Mouse (Mus musculus) liver, postnatal 0 days (tissue): ENCODE results near the gene Ndufb8. TPM values are rescaled to one million over a fixed set of nuclear protein-coding genes. Genes with fewer than 3 reads are reported as not detected.
A peak's percentile ranks its signal among the peaks of the same experiment; 100 is the strongest.

ENCODE experiments used
- ATAC-seq: fragments of 200-750 bp; cut with Nextera tagmentation; 2 replicates; pipeline ENCODE4 v1.8.0; 2017; ENCODE audit warnings: mild to moderate bottlenecking, moderate library complexity
- DNase-seq: peaks from one replicate; pipeline ENCODE4 v3.0.0-alpha.2; 2016
- H3K27ac ChIP-seq: fragments of 300-500 bp; sonication (generic); 2 replicates; pipeline ENCODE4 v1.5.1; 2014; ENCODE audit warnings: antibody characterized with exemption, moderate library complexity, mild to moderate bottlenecking, low read depth
- H3K27me3 ChIP-seq: fragments of 300-500 bp; sonication (generic); 2 replicates; pipeline ENCODE4 v1.6.1; 2014; ENCODE audit warnings: low read length, control low read depth, mixed read lengths; ENCODE audit not compliant: insufficient read depth
- H3K36me3 ChIP-seq: fragments of 300-500 bp; sonication (generic); replicated peaks from 2 replicates; pipeline ENCODE4 v1.6.1; 2014; ENCODE audit warnings: mild to moderate bottlenecking, control low read depth, low read length, moderate library complexity, mixed read lengths; ENCODE audit not compliant: insufficient read depth
- H3K4me1 ChIP-seq: fragments of 300-500 bp; sonication (generic); 2 replicates; pipeline ENCODE4 v1.6.1; 2014; ENCODE audit warnings: antibody characterized with exemption, mild to moderate bottlenecking, control low read depth; ENCODE audit not compliant: insufficient read depth
- H3K4me2 ChIP-seq: fragments of 300-500 bp; sonication (generic); 2 replicates; pipeline ENCODE4 v1.6.1; 2014; ENCODE audit warnings: low read depth, mild to moderate bottlenecking, low read length, moderate library complexity, mixed read lengths
- H3K4me3 ChIP-seq: fragments of 300-500 bp; sonication (generic); 2 replicates; pipeline ENCODE4 v1.5.1; 2014; ENCODE audit warnings: low read depth, low read length
- H3K9ac ChIP-seq: fragments of 300-500 bp; sonication (generic); replicated peaks from 2 replicates; pipeline ENCODE4 v1.6.1; 2014; ENCODE audit warnings: mild to moderate bottlenecking, moderate library complexity
- H3K9me3 ChIP-seq: fragments of 300-500 bp; sonication (generic); 2 replicates; pipeline ENCODE4 v1.6.1; 2016; ENCODE audit warnings: mild to moderate bottlenecking, control low read depth, low read length, mixed read lengths
- CTCF ChIP-seq: sonication (generic); IDR thresholded peaks from 2 replicates; pipeline ENCODE4 v1.5.1; 2016; ENCODE audit warnings: antibody characterized with exemption, low read depth
- EP300 ChIP-seq: IDR thresholded peaks from 2 replicates; pipeline ENCODE4 v1.6.1; 2016; ENCODE audit warnings: antibody characterized with exemption, low read depth, mild to moderate bottlenecking
- WGBS: fragments of 180-500 bp; shearing (Covaris S2); extraction: QIAGEN DNeasy Blood & Tissue Kit; methylation state at CpG from one replicate; pipeline ENCODE4 v1.1.7; 2014; ENCODE audit not compliant: insufficient replicate concordance; 5-methylcytosine and 5-hydroxymethylcytosine counted together
- polyA plus RNA-seq: library from polyadenylated mRNA; unstranded; fragments of >200 nt; fragmentation: Nextera tagmentation; extraction: Ambion mirVana; gene quantifications from 2 replicates; pipeline ENCODE4 v1.2.1, GENCODE M21; 2015

Gene Ndufb8
- polyA plus RNA-seq, 1 experiment from 2014 or later: 410 TPM

DNA sequence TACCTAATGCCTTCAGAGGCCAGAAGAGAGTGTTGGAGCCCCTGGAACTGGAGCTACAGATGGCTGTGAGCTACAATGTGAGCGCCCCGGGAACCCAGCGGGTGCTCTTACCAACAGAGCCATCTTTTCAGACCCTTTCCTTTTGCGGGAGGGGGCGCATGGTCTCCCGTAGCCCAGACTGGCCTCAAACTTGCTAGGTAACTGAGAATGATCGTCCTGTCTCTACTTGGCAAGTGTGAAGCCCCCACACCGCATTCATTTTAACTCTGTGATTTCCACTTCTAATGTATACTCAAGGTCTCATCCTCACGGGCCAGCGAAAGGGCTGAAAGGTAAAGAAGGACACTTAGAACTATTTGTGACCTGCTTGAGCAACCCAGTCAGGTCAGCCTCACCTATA is 10.9 kb downstream of the Ndufb8 start:
- TF ChIP-seq CTCF (no peak), EP300 (no peak)
- Histone ChIP-seq H3K4me3 (no peak overlapping the region), H3K9ac (no peak overlapping the region), H3K27me3 (peaks cover 5% of the 10 kb centered on the region; the same call in 1 of the 2 replicates), H3K4me1 (no peaks in the 10 kb centered on the region), H3K27ac (no peak overlapping the region), H3K4me2 (0 out of 2 replicates have a peak overlapping the region, but pooled peaks have one; percentile 85), H3K9me3 (peaks cover 8% of the 10 kb centered on the region), H3K36me3 (peaks cover 13% of the 10 kb centered on the region)
- DNase-seq: no peak
- WGBS: 67% methylated on average over 10 of the region's 10 CpGs
- no peak for ATAC-seq

DNA sequence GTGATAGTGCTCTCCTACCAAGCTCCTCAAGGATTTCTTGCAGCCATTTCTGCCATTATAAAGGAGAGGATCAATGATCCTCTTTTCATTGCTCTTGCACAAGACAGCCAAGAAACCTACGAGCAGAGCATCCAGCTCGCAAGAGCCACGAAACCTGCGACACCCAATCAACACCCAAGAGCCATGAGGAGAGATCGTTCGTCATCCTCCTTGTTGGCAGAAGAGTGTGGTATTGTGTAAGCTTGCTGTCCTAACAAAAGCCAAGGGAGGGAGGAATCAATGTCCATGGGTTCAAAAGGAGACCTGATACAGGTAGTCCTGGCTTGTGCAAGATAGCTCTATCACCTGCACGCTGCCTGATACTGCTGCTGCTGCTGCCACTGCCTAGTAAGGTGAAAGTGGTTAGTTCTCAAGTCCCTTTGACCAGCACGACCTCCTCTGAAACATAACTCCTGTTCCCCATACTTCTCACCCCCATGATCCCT is 12.5 kb downstream of the Ndufb8 start:
- Histone ChIP-seq H3K9me3 (peaks cover 8% of the 10 kb centered on the region), H3K36me3 (no peaks in the 10 kb centered on the region), H3K4me1 (no peaks in the 10 kb centered on the region), H3K9ac (no peak overlapping the region), H3K4me3 (no peak overlapping the region), H3K27ac (no peak overlapping the region), H3K27me3 (peaks cover 5% of the 10 kb centered on the region; the same call in 1 of the 2 replicates), H3K4me2 (no peak overlapping the region)
- ATAC-seq (peak; percentile 78), DNase-seq (no peak)
- TF ChIP-seq EP300 (no peak), CTCF (no peak)
- 68% methylated on average over 8 of the region's 8 CpGs for WGBS

DNA sequence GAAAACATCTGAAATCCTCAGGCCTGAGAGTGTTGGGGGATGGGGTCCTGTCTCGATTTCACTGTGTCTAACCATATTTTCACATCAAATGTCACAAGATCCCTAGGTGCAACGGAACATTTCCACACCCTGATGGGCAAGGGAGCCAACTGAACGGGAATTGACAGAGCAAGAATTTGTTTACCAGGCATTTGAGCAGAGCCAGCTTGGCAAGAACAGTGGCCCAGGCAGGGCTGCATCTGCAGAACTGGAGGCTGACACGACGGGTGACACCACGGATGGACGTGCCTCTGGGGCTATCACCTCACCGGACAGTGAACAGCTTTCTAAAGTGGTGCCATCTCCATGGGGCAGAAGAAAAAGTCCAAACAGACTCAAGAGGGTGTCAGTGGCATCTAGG is 17.8 kb downstream of the Ndufb8 start:
- Histone ChIP-seq H3K9ac (no peak overlapping the region), H3K36me3 (no peaks in the 10 kb centered on the region), H3K4me3 (no peak overlapping the region), H3K4me2 (no peak overlapping the region), H3K4me1 (no peaks in the 10 kb centered on the region), H3K27ac (no peak overlapping the region), H3K9me3 (peaks cover 8% of the 10 kb centered on the region), H3K27me3 (no peaks in the 10 kb centered on the region)
- TF ChIP-seq EP300: no peak
- 76% methylated on average over 8 of the region's 8 CpGs for WGBS
- DNase-seq (no peak), ATAC-seq (no peak)

DNA sequence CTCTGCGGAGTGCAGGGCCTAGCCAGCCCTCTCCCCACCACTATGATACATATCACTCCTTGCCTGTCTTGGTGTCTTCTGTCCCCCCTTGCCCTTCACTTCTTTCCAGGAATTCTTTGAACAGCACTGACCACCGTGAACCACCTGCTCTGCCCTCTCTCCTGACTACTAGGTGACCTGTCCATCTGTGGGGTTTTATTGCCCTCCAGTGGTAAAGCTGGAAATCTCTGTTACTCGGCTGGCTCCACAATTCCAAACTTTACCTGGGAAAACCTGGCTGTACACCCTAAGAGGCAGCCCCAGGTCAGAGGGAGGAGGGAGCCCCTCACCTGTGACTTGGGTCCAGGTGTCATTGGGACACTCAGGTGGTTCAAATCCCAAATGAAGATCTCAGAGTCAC is 19.9 kb downstream of the Ndufb8 start:
- no peaks in the 10 kb centered on the region for H3K27me3 ChIP-seq
- ATAC-seq (no peak), DNase-seq (no peak)
- H3K9ac ChIP-seq: no peak overlapping the region
- no peaks in the 10 kb centered on the region for H3K4me1 ChIP-seq
- WGBS: 34% methylated on average over 3 of the region's 3 CpGs
- no peak overlapping the region for H3K4me3 ChIP-seq
- H3K27ac ChIP-seq: no peak overlapping the region
- H3K4me2 ChIP-seq: no peak overlapping the region
- TF ChIP-seq EP300 (no peak), CTCF (peak; percentile 54)
- peaks cover 3% of the 10 kb centered on the region; the same call in 1 of the 2 replicates for H3K9me3 ChIP-seq
- H3K36me3 ChIP-seq: no peaks in the 10 kb centered on the region

DNA sequence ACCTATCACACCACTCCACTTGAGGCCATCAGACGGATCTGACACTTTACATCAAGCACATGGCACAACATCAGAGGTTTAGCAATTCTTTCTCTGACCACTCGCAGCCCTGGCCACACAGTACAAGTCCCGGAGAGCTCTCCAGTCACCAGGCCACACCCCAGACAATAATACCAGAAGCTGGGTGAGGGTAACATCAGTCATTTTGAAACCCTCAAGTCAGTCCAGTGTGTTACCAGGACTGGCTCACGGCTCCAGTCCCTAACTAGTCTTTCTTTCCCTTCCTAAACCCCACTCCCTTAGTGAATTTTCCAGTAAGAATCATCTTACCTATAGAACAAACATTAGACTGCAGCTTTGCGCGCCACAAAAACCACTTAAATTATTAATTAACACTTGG is 25.2 kb downstream of the Ndufb8 start:
- no peak overlapping the region for H3K4me2 ChIP-seq
- H3K27me3 ChIP-seq: no peaks in the 10 kb centered on the region
- no peak overlapping the region for H3K9ac ChIP-seq
- no peak overlapping the region for H3K27ac ChIP-seq
- H3K36me3 ChIP-seq: no peaks in the 10 kb centered on the region
- no peak for TF ChIP-seq CTCF
- no peak for TF ChIP-seq EP300
- no peak for ATAC-seq
- H3K4me1 ChIP-seq: no peaks in the 10 kb centered on the region
- H3K9me3 ChIP-seq: no peaks in the 10 kb centered on the region
- DNase-seq: no peak
- 71% methylated on average over 6 of the region's 6 CpGs for WGBS
- H3K4me3 ChIP-seq: no peak overlapping the region

DNA sequence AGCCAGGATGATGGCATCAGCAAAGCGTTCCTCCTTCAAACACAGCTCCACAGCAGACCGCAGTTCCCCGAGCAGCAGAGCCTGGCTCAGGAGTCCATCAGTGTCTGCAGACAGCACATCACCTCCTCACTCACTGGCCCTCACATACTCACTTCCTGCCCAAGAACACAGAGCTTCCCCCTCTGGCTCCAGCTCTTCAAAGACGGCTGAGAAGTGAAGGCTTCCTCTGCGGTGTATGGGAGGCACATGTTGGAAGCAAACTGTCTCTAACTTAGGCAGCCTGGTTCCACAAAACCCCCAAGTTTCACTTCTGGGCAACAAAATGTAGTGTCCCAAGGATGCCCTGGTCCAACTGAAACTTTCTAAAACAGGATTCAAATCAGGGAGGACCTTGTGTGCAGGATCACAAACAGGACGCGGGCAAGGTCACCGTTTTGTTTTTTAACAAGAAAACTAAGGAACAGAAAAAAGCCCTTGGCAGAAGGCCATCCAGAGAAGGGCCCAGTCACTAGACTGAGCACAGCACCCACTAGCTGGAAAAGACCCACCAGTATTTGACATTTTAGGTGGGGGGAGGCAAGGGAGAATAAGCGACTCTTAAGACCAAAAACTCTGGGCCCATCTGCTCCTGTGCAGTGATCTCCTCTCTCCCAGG is 29.6 kb downstream of the Ndufb8 start:
- Histone ChIP-seq H3K36me3 (no peaks in the 10 kb centered on the region), H3K27me3 (no peaks in the 10 kb centered on the region), H3K4me1 (no peaks in the 10 kb centered on the region), H3K9ac (no peak overlapping the region), H3K4me2 (no peak overlapping the region), H3K27ac (no peak overlapping the region), H3K4me3 (no peak overlapping the region), H3K9me3 (no peaks in the 10 kb centered on the region)
- no peak for DNase-seq
- ATAC-seq: no peak
- 50% methylated on average over 9 of the region's 9 CpGs for WGBS
- no peak for TF ChIP-seq EP300
- no peak for TF ChIP-seq CTCF
